Comparison of ENCODE assay signal across 25 mouse cellular contexts in genomic region chr19:31865451-31865850, GRCm38 (mm10). TPM values are rescaled to one million over a fixed set of nuclear protein-coding genes. Genes with fewer than 3 reads are reported as not detected.
"Had no signal": no experiment of that assay in that cellular context is flagged by ENCODE, and none has a peak within 500 bp of the region (broad histone marks: within the 10 kb centered on the region; RNA-seq: fewer than 3 reads in every experiment).

No protein-coding gene starts in this region.

- H3K4me2 ChIP-seq: lung, embryonic 15.5 days; midbrain, embryonic 12.5 days; neural tube, embryonic 13.5 days; neural tube, embryonic 15.5 days had no signal

- H3K4me1 ChIP-seq: lung, embryonic 15.5 days; midbrain, embryonic 10.5 days; midbrain, embryonic 12.5 days; neural tube, embryonic 13.5 days; neural tube, embryonic 15.5 days had no signal

- H3K27me3 ChIP-seq: lung, embryonic 15.5 days; midbrain, embryonic 12.5 days; neural tube, embryonic 13.5 days; neural tube, embryonic 15.5 days had no signal

- DNase-seq: lung, adult 2 months; lung, postnatal 14 days; lung, postnatal 36 days; midbrain, embryonic 14.5 days; retina, postnatal 1 day; right cerebral cortex, adult 18-20 months; right cerebral cortex, postnatal 25 days; right cerebral cortex, postnatal 4 days; spleen, adult 18-20 months; thymus, adult 18-20 months; thymus, postnatal 25 days; thymus, postnatal 4 days had no signal

- H3K4me3 ChIP-seq: lung, embryonic 15.5 days; midbrain, embryonic 10.5 days; midbrain, embryonic 12.5 days; myocyte; neural tube, embryonic 13.5 days; neural tube, embryonic 15.5 days had no signal

- H3K36me3 ChIP-seq: lung, embryonic 15.5 days; midbrain, embryonic 10.5 days; midbrain, embryonic 12.5 days; neural tube, embryonic 13.5 days; neural tube, embryonic 15.5 days had no signal

- ATAC-seq: lung, postnatal 0 days; midbrain, embryonic 16.5 days had no signal

- H3K27ac ChIP-seq: lung, embryonic 15.5 days; midbrain, embryonic 10.5 days; midbrain, embryonic 12.5 days; neural tube, embryonic 13.5 days; neural tube, embryonic 15.5 days had no signal

- H3K9me3 ChIP-seq: lung, embryonic 15.5 days; midbrain, embryonic 10.5 days; midbrain, embryonic 12.5 days; neural tube, embryonic 13.5 days; neural tube, embryonic 15.5 days had no signal

- H3K9ac ChIP-seq: lung, embryonic 15.5 days; midbrain, embryonic 12.5 days; neural tube, embryonic 13.5 days; neural tube, embryonic 15.5 days had no signal

RNA-seq across cellular contexts. Expression of gene A1cf, which starts 3.1 kb away (rescaled TPM):
- total RNA-seq: megakaryocyte, adult 5-6 weeks; megakaryocyte-erythroid progenitor cell, adult 5-6 weeks had no signal
- polyA plus RNA-seq: lung, adult 2 months; lung, embryonic 15.5 days; lung, postnatal 0 days; midbrain, embryonic 10.5 days; midbrain, embryonic 12.5 days; midbrain, embryonic 14.5 days; midbrain, embryonic 16.5 days; myocyte; neural tube, embryonic 11.5 days; neural tube, embryonic 13.5 days; neural tube, embryonic 15.5 days; stomach, embryonic 14.5 days; urinary bladder, adult 2 months had no signal
